Mouse (Mus musculus) small intestine, adult 2 months (tissue): ENCODE data around the gene Txndc11. TPM values are rescaled to one million over a fixed set of nuclear protein-coding genes. Genes with fewer than 3 reads are reported as not detected.

Experiments
- H3K27ac ChIP-seq: fragments of 200-500 bp; 2 replicates; pipeline ENCODE4 v1.5.1; 2012; ENCODE audit warnings: low read depth, low read length, control low read depth, inconsistent platforms; ENCODE audit not compliant: insufficient read depth
- H3K27me3 ChIP-seq: fragments of 200-500 bp; 2 replicates; pipeline ENCODE4 v1.6.1; 2012; ENCODE audit warnings: mild to moderate bottlenecking, moderate library complexity, low read length, inconsistent platforms; ENCODE audit not compliant: control insufficient read depth, insufficient read depth
- H3K36me3 ChIP-seq: fragments of 200-500 bp; 2 replicates; pipeline ENCODE4 v1.6.1; 2012; ENCODE audit warnings: mild to moderate bottlenecking, low read length, control low read depth, inconsistent platforms; ENCODE audit not compliant: control insufficient read depth, insufficient read depth
- H3K4me1 ChIP-seq: fragments of 200-500 bp; 2 replicates; pipeline ENCODE4 v1.6.1; 2012; ENCODE audit warnings: low read length, inconsistent platforms, mixed read lengths; ENCODE audit not compliant: control insufficient read depth, insufficient read depth, insufficient read length
- H3K4me3 ChIP-seq: fragments of 200-500 bp; 2 replicates; pipeline ENCODE4 v1.5.1; 2012; ENCODE audit warnings: low read depth, mild to moderate bottlenecking, control low read depth, inconsistent platforms, low read length, moderate library complexity
- CTCF ChIP-seq: fragments of 200-500 bp; IDR thresholded peaks from 2 replicates; pipeline ENCODE4 v1.5.1; 2012; ENCODE audit warnings: low read depth, mild to moderate bottlenecking, control low read depth, inconsistent platforms, low read length, moderate library complexity, mixed read lengths; ENCODE audit not compliant: insufficient replicate concordance, insufficient read length; ENCODE audit errors: extremely low read depth
- POLR2A ChIP-seq: fragments of 200-500 bp; IDR thresholded peaks from 2 replicates; pipeline ENCODE4 v1.6.1; 2012; ENCODE audit warnings: low read depth, mild to moderate bottlenecking, control low read depth, inconsistent platforms, low read length, moderate library complexity
- WGBS: fragments of 180-500 bp; shearing (Covaris S2); methylation state at CpG from one replicate; pipeline ENCODE4 v1.1.7; 2018; 5-methylcytosine and 5-hydroxymethylcytosine counted together
- polyA plus RNA-seq: library from polyadenylated mRNA; depleted of rRNA; stranded (reverse); fragments of >200 nt; gene quantifications from 2 replicates; pipeline ENCODE4 v1.2.3, GENCODE M21; 2012

Txndc11 gene
- polyA plus RNA-seq, 1 experiment: 39.1 TPM

DNA sequence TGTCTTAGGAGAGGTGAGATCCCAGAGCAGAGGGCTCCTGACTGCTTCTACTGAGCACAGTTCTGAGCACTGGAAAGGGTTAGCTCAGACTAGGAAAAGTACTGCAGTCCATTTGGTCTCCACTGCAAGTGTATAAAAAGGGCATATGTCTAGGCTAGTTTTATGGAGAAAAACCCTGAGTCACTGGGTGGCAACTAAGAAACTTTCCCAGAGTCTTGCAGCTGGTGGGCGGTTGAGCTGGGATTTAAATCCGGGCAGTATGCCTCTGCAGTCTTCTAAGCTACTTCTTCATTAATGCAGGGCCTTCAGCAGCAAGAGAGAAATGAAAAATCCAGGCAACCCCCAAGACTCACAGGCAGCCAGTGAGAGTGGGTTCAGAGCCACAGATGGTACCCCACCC, 84.2 kb downstream of the Txndc11 start:
- Histone ChIP-seq H3K4me1 (no peaks in the 10 kb centered on the region), H3K36me3 (no peaks in the 10 kb centered on the region), H3K4me3 (no peak overlapping the region), H3K27me3 (peaks cover 3% of the 10 kb centered on the region; the same call in 1 of the 2 replicates), H3K27ac (no peak overlapping the region)
- no peak for TF ChIP-seq CTCF
- TF ChIP-seq POLR2A: no peak
- WGBS: 87% methylated on average over 2 of the region's 2 CpGs

- H3K27me3 ChIP-seq: peaks cover 3% of the 10 kb centered on the region; the same call in 1 of the 2 replicates
- 69% methylated on average over 7 of the region's 7 CpGs for WGBS
- no peaks in the 10 kb centered on the region for H3K36me3 ChIP-seq
- no peak overlapping the region for H3K27ac ChIP-seq
- no peak for TF ChIP-seq POLR2A
- TF ChIP-seq CTCF: no peak
- no peaks in the 10 kb centered on the region for H3K4me1 ChIP-seq
- no peak overlapping the region for H3K4me3 ChIP-seq
Observed at GRCm38 (mm10) chr16:11047130-11047529, 87.3 kb downstream of the Txndc11 start.

DNA sequence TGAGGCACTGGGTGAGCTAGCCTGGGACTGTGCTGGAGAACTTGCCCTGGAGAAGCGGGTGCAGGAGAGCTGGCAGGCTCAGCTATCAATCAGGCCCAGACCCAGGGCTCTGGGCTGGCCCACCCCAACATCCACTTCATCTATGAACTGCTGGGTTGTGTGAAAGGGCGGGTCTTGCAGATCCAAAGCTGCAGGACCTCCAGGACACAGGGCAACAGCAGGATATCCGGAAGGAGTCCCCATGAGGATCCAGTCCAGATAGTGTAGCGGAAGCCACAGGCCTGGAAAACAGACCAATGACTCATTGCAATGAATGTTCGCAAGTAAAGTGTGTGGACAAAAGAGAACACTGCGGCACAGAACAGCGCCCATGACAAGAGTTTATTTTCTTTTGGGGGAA, 88.0 kb downstream of the Txndc11 start:
- H3K27ac ChIP-seq: no peak overlapping the region
- no peak overlapping the region for H3K4me3 ChIP-seq
- no peaks in the 10 kb centered on the region for H3K36me3 ChIP-seq
- H3K4me1 ChIP-seq: no peaks in the 10 kb centered on the region
- peaks cover 3% of the 10 kb centered on the region; the same call in 1 of the 2 replicates for H3K27me3 ChIP-seq
- WGBS: 83% methylated on average over 7 of the region's 7 CpGs
- no peak for TF ChIP-seq POLR2A
- no peak for TF ChIP-seq CTCF

DNA sequence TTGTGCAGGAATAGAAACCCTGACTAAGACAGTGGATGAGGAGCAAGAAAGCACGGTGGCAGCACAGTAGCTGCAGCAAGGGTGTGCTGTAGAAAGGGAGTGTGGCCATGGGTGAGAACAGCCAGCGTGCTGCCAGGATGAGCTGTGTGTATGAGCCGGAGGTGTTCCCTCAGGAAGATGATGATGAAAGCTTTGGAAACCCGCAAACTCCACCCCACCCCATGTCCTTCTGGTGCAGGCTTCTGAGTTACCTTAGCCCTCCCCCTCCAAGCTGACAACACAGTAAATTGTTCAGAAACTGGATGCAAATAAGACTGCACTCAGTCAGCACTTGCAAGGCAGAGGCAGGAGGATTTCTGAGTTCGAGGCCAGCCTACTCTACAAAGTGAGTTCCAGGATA, 91.2 kb downstream of the Txndc11 start:
- Histone ChIP-seq H3K36me3 (no peaks in the 10 kb centered on the region), H3K27ac (no peak overlapping the region), H3K4me3 (no peak overlapping the region), H3K4me1 (no peaks in the 10 kb centered on the region), H3K27me3 (peaks cover 3% of the 10 kb centered on the region; the same call in 1 of the 2 replicates)
- TF ChIP-seq POLR2A (no peak), CTCF (no peak)
- WGBS: 72% methylated on average over 5 of the region's 5 CpGs

- TF ChIP-seq CTCF (no peak), POLR2A (no peak)
- 73% methylated on average over 2 of the region's 2 CpGs for WGBS
- Histone ChIP-seq H3K4me1 (no peaks in the 10 kb centered on the region), H3K36me3 (no peaks in the 10 kb centered on the region), H3K27me3 (no peaks in the 10 kb centered on the region), H3K4me3 (no peak overlapping the region), H3K27ac (no peak overlapping the region)
Observed at GRCm38 (mm10) chr16:11040603-11041002, 93.8 kb downstream of the Txndc11 start.

DNA sequence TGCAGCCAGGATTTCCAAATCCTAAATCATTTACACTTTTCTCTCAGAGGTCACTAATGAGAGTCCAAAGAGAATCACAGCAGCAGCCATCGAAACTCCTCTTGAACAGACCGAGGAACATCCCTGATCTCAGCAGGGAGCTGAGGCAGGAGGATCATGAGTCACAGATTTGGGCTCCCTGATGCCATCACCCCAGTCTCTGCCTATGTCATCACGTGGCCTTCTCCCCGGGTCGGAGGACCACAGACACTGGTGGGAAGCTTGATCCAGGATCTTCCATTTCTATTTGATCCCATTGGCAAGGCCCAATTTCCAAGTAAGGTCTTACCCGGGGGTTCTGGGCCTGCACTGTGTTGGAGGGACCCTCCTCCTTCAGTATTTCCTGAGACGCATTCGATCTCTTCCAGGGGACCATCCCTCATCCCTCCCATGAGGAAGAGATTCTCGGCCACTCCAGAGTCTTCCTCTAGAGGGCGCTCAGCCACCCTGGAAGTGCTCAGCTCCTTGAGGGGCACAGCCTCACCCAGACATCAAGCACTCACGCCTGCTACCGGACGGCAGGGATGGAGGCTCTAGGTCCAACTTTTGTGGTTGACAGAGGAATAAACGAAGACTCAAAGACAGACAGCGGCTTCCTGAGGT, 98.5 kb downstream of the Txndc11 start:
- TF ChIP-seq POLR2A: no peak
- TF ChIP-seq CTCF: peak; percentile 87
- no peak overlapping the region for H3K4me3 ChIP-seq
- WGBS: 27% methylated on average over 15 of the region's 15 CpGs

GRCm38 (mm10) chr16:11035273-11035672, 99.2 kb downstream of the Txndc11 start:
- WGBS: 83% methylated on average over 9 of the region's 9 CpGs
- Histone ChIP-seq H3K27me3 (no peaks in the 10 kb centered on the region), H3K4me1 (no peaks in the 10 kb centered on the region), H3K27ac (no peak overlapping the region), H3K36me3 (no peaks in the 10 kb centered on the region), H3K4me3 (no peak overlapping the region)
- TF ChIP-seq CTCF: no peak
- TF ChIP-seq POLR2A: no peak

More for the DNA sequence above, 98.5 kb downstream of the Txndc11 start:
- Histone ChIP-seq H3K36me3 (no peaks in the 10 kb centered on the region), H3K27me3 (no peaks in the 10 kb centered on the region), H3K4me1 (no peaks in the 10 kb centered on the region), H3K27ac (no peak overlapping the region)
